Mouse (Mus musculus): ENCODE results near the gene Tns2. TPM values are rescaled to one million over a fixed set of nuclear protein-coding genes. Genes with fewer than 3 reads are reported as not detected.
"Not testable (repeated sequence)": the region's sequence is repeated elsewhere in the genome, so short reads cannot be mapped to it uniquely, and the experiment has no call there.

Tns2 gene
- polyA plus RNA-seq, 1 experiment from 2014 or later = 57.2 TPM

- no peak overlapping the region for H3K4me2 ChIP-seq (replicated peaks)
- H3K36me3 ChIP-seq = no peaks in the 10 kb centered on the region
- H3K27me3 ChIP-seq = peaks cover 21% of the 10 kb centered on the region
- no peak overlapping the region for H3K27ac ChIP-seq (replicated peaks)
- no peaks in the 10 kb centered on the region for H3K9me3 ChIP-seq (replicated peaks)
- H3K9ac ChIP-seq = no peak overlapping the region
- no peak overlapping the region for H3K4me3 ChIP-seq (replicated peaks)
- 81% methylated on average over 5 of the region's 5 CpGs for WGBS
- peaks cover 37% of the 10 kb centered on the region for H3K4me1 ChIP-seq
- no peak for ATAC-seq (ENCODE audit: insufficient number of reproducible peaks, low FRiP score, low TSS enrichment, low read depth)
Measured at GRCm38 (mm10) chr15:102146089-102146488, 45.9 kb downstream of the Tns2 start.

GRCm38 (mm10) chr15:102146882-102147281, 46.7 kb downstream of the Tns2 start:
- Histone ChIP-seq H3K4me2 (replicated peaks) (no peak overlapping the region), H3K9me3 (replicated peaks) (no peaks in the 10 kb centered on the region), H3K4me1 (peaks cover 37% of the 10 kb centered on the region), H3K9ac (no peak overlapping the region), H3K27me3 (peaks cover 21% of the 10 kb centered on the region), H3K36me3 (no peaks in the 10 kb centered on the region), H3K4me3 (replicated peaks) (no peak overlapping the region), H3K27ac (replicated peaks) (no peak overlapping the region)
- no peak for ATAC-seq (ENCODE audit: insufficient number of reproducible peaks, low FRiP score, low TSS enrichment, low read depth)
- whole genome bisulfite sequencing = 4% methylated on average over 1 of the region's 1 CpGs

DNA sequence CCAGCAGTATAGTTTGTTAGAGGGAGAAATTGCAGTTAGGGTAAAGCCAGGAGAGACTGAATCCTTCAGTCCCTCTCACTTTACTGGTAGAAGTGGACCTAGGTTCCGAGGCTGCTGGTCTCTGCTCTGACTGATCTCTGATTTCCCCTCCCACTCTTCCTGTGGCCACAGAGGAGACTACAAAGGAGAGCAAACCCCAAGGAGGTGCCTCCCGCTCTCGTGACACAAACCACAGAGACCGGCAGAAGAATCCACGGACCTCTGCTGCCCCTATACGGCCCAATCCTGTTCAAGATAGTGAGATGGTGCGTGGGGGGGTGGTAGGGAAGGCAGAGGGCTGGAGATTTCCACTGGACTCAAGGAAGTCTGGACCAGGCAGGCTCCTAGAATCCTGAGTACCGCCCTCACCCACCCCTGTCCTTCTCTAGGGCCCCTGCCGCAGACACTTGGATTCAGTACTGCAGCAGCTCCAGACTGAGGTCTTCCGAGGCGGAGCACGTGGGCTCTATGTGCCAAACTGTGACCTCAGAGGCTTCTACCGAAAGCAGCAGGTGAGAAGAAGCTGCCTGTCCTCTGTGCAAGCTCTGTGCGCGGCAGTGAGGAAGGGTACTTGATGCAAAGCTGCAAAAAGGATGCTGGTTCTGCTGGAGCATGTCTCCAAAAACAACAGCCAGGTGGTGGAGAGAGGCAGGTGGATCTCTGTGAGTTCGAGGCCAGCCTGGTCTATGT, 47.6 kb downstream of the Tns2 start:
- H3K9ac ChIP-seq = no peak overlapping the region
- peaks cover 18% of the 10 kb centered on the region for H3K27me3 ChIP-seq
- no peaks in the 10 kb centered on the region for H3K9me3 ChIP-seq (replicated peaks)
- H3K27ac ChIP-seq (replicated peaks) = no peak overlapping the region
- no peak for ATAC-seq (ENCODE audit: insufficient number of reproducible peaks, low FRiP score, low TSS enrichment, low read depth)
- H3K4me1 ChIP-seq = peaks cover 35% of the 10 kb centered on the region
- H3K36me3 ChIP-seq = no peaks in the 10 kb centered on the region
- 60% methylated on average over 16 of the region's 16 CpGs for WGBS
- no peak overlapping the region for H3K4me2 ChIP-seq (replicated peaks)
- no peak overlapping the region for H3K4me3 ChIP-seq (replicated peaks)

DNA sequence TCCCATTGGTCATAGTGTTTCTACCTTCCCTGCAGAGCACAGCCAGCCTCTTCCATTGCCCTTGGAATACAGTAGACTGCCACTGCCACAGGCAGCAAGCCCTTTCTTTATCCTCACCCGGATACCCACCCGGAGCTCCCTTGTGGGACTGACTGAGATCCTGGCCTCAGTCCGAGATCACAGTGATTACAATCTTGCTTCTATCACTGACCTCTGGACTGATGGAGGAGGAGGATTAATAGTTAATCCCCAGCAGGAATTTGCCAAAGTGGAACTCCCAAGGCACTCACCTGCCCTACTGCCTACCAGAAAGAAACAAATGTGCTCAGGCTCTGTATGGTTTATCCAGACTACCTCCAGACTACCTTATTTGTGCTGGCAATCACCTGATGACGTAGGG, 49.3 kb downstream of the Tns2 start:
- Histone ChIP-seq H3K4me1 (peaks cover 18% of the 10 kb centered on the region), H3K9me3 (replicated peaks) (no peaks in the 10 kb centered on the region), H3K27ac (replicated peaks) (no peak overlapping the region), H3K4me2 (replicated peaks) (no peak overlapping the region), H3K9ac (no peak overlapping the region), H3K27me3 (peaks cover 14% of the 10 kb centered on the region), H3K4me3 (replicated peaks) (no peak overlapping the region), H3K36me3 (no peaks in the 10 kb centered on the region)
- WGBS = 66% methylated on average over 4 of the region's 4 CpGs
- ATAC-seq (ENCODE audit: insufficient number of reproducible peaks, low FRiP score, low TSS enrichment, low read depth) = no peak

- no peaks in the 10 kb centered on the region for H3K9me3 ChIP-seq (replicated peaks)
- no peak within 1 kb of the TSS for H3K4me2 ChIP-seq (replicated peaks)
Measured at GRCm38 (mm10) chr15:102150301-102151135, 50.3 kb downstream of the Tns2 start, which contains the start of gene Soat2. Gene Soat2 (plus strand): TSS chr15:102150526.

GRCm38 (mm10) chr15:102152646-102153045, 52.4 kb downstream of the Tns2 start:
- no peak overlapping the region for H3K27ac ChIP-seq (replicated peaks)
- peaks cover 4% of the 10 kb centered on the region; the same call in 1 of the 2 replicates for H3K4me1 ChIP-seq
- H3K36me3 ChIP-seq = no peaks in the 10 kb centered on the region
- no peak overlapping the region for H3K4me2 ChIP-seq (replicated peaks)
- H3K27me3 ChIP-seq = no peaks in the 10 kb centered on the region
- no peak overlapping the region for H3K9ac ChIP-seq
- no peaks in the 10 kb centered on the region for H3K9me3 ChIP-seq (replicated peaks)
- WGBS = 30% methylated on average over 4 of the region's 4 CpGs
- no peak overlapping the region for H3K4me3 ChIP-seq (replicated peaks)
- no peak for ATAC-seq (ENCODE audit: insufficient number of reproducible peaks, low FRiP score, low TSS enrichment, low read depth)

More at GRCm38 (mm10) chr15:102150301-102151135, 50.3 kb downstream of the Tns2 start, which contains the start of gene Soat2:
- Histone ChIP-seq H3K4me3 (replicated peaks) (no peak within 1 kb of the TSS), H3K9ac (no peak within 1 kb of the TSS), H3K36me3 (no peaks in the 10 kb centered on the region), H3K4me1 (peaks cover 9% of the 10 kb centered on the region; the same call in 1 of the 2 replicates), H3K27me3 (peaks cover 4% of the 10 kb centered on the region), H3K27ac (replicated peaks) (no peak within 1 kb of the TSS)
- 46% methylated on average over 20 of the region's 20 CpGs for WGBS
- no peak for ATAC-seq (ENCODE audit: insufficient number of reproducible peaks, low FRiP score, low TSS enrichment, low read depth)

- H3K4me2 ChIP-seq (replicated peaks); H3K9ac ChIP-seq; H3K4me1 ChIP-seq; H3K4me3 ChIP-seq (replicated peaks); ATAC-seq (ENCODE audit: insufficient number of reproducible peaks, low FRiP score, low TSS enrichment, low read depth); H3K36me3 ChIP-seq; H3K9me3 ChIP-seq (replicated peaks); H3K27me3 ChIP-seq; H3K27ac ChIP-seq (replicated peaks): not testable (repeated sequence)
- 93% methylated on average over 6 of the region's 6 CpGs for WGBS
Measured at GRCm38 (mm10) chr15:102155006-102155405, 54.8 kb downstream of the Tns2 start.

DNA sequence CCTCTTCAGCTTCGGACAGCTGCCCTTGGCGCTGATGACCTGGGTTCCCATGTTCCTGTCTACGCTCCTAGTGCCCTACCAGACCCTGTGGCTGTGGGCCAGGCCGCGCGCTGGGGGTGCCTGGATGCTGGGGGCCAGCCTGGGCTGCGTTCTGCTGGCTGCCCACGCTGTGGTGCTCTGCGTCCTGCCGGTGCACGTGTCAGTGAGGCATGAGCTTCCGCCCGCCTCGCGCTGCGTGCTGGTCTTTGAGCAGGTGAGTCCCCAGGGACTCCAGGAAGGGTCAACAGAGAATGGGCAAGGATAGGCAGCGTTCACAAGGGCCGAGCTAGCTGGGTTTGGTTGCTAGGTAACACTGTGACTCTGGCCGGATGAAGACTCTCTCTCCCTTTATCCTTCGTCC, 56.6 kb downstream of the Tns2 start:
- no peak for ATAC-seq (ENCODE audit: insufficient number of reproducible peaks, low FRiP score, low TSS enrichment, low read depth)
- Histone ChIP-seq H3K4me1 (no peaks in the 10 kb centered on the region; the same call in 1 of the 2 replicates), H3K36me3 (no peaks in the 10 kb centered on the region), H3K4me2 (replicated peaks) (no peak overlapping the region), H3K27me3 (no peaks in the 10 kb centered on the region), H3K9ac (no peak overlapping the region), H3K4me3 (replicated peaks) (no peak overlapping the region), H3K9me3 (replicated peaks) (no peaks in the 10 kb centered on the region), H3K27ac (replicated peaks) (no peak overlapping the region)
- 37% methylated on average over 20 of the region's 20 CpGs for WGBS

DNA sequence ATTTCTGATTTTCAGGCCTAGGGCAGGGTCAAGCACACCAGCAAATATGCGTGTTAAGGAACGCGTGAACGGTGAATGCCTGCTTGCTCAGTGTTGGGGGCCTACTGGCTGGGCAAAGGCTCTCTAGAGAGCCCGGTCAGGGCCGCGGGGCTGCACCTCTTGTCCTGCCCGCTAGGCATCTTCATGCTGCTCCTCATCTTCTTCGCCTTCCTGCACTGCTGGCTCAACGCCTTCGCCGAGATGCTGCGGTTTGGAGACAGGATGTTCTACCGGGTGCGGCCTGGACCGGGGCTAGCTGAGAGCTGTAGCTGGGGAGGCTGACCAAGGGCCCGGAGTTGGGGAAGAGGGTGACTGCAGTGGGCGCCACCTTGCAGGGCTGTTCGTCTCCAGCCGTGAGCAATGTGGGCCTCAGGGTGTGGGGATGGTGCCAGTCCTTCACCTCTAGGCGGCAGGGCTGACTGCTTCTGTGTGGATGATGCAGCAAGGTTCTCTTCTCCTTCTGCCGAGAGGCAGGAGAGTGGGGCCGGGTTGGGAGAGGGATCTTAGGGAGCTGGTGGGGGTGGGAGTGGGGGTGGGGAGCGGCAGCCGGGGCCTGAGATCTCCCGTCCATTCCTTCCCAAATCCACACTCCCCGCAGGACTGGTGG, 60.3 kb downstream of the Tns2 start:
- ATAC-seq (ENCODE audit: insufficient number of reproducible peaks, low FRiP score, low TSS enrichment, low read depth) = no peak
- no peaks in the 10 kb centered on the region for H3K27me3 ChIP-seq

DNA sequence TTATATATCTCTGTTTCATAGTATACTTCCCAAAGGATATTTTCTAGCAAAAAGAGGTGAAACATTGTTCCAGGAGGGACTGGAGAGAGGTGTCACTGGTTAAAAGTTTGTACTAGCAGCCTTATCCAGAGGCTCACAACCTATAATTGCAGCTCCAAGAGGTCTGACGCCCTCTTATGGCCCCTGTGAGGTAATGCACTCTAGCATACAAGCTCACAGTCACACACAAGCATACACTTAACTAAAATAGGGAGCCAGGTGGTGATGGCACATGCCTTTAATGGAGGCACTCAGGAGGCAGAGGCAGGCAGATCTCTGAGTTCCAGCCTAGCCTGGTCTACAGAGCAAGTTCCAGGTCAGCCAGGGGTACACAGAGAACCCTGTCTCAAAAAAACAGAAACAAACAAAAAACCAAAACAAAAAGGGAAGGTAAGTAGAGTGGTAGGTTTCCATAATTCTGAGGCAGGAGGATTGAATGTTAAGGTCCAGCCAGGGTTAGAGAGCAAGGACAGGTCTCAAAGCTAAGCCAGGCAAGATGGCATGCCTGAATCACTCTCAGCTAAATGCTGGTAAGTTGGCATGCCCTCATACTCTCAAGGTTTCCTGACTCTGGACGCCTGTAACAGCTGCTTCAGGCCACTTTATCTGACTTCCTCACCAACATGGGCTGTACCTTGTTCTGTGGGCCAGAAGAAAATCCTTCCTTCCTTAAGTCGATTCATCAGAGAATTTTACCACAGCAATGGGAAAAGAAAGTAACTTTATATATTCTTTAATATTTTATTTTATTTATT, 63.9 kb downstream of the Tns2 start:
- Histone ChIP-seq H3K9ac (no peak overlapping the region), H3K36me3 (no peaks in the 10 kb centered on the region), H3K4me2 (replicated peaks) (no peak overlapping the region), H3K9me3 (replicated peaks) (no peaks in the 10 kb centered on the region), H3K27ac (replicated peaks) (no peak overlapping the region), H3K4me1 (peaks cover 11% of the 10 kb centered on the region), H3K27me3 (no peaks in the 10 kb centered on the region), H3K4me3 (replicated peaks) (no peak overlapping the region)
- WGBS = 57% methylated on average over 3 of the region's 3 CpGs
- ATAC-seq (ENCODE audit: insufficient number of reproducible peaks, low FRiP score, low TSS enrichment, low read depth) = no peak

More for the DNA sequence above, 60.3 kb downstream of the Tns2 start:
- H3K27ac ChIP-seq (replicated peaks) = no peak overlapping the region
- H3K4me1 ChIP-seq = no peaks in the 10 kb centered on the region; the same call in 1 of the 2 replicates
- H3K9ac ChIP-seq = no peak overlapping the region
- no peaks in the 10 kb centered on the region for H3K36me3 ChIP-seq
- no peaks in the 10 kb centered on the region for H3K9me3 ChIP-seq (replicated peaks)
- H3K4me2 ChIP-seq (replicated peaks) = no peak overlapping the region
- WGBS = 65% methylated on average over 27 of the region's 27 CpGs
- H3K4me3 ChIP-seq (replicated peaks) = no peak overlapping the region

Data from embryonic facial prominence, embryonic 15.5 days (tissue).